Comparison of ENCODE assay signal across 7 mouse cellular contexts in the genomic region with DNA sequence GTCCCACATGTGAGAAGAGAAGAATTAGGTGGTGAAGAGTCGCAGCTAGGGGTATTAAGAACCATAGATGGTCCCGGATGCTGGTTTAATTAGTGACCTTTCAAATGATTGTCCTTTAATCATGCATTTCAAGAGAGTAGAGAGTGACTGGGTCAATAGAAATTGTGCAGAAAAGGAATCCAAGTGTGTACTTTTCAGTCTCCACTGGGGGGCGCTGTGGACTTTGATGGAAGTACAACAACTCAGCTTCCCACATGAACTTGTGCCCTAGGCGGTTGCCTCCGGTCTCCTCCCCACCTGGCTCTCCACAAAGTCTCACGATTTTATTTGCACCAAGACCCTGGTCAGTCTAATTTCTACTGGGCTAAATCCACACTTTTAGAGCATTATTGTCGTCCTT.
DNase-seq lines count a peak whose midpoint lies in the region; ATAC-seq and TF ChIP-seq lines count a peak whose summit lies in the region.

No protein-coding gene starts in this region.

- H3K4me3 ChIP-seq in embryonic facial prominence, embryonic 10.5 days = no peak overlapping the region
- no peak overlapping the region for H3K4me3 ChIP-seq in liver, postnatal 0 days (ENCODE audit: low read depth, low read length)

- peak; percentile 55 for DNase-seq in urinary bladder, postnatal 14 days (ENCODE audit: low spot score)
- no peak for DNase-seq in urinary bladder, adult 18-20 months (ENCODE audit: low spot score in 2 of 2)
- peak; percentile 87 for DNase-seq in adrenal gland, postnatal 10 days
- DNase-seq in embryonic facial prominence, embryonic 10.5 days (ENCODE audit: low spot score) = peak; percentile 67
- peak; percentile 89 for DNase-seq in kidney, postnatal 10 days
- peak; percentile 74 for DNase-seq in liver, postnatal 0 days
- DNase-seq in spleen, postnatal 4 days (ENCODE audit: low spot score in 2 of 2) = peak; percentile 26 to 77

- H3K36me3 ChIP-seq in embryonic facial prominence, embryonic 10.5 days (replicated peaks) = no peaks in the 10 kb centered on the region
- H3K36me3 ChIP-seq in liver, postnatal 0 days (replicated peaks; ENCODE audit: insufficient read depth, low read length) = no peaks in the 10 kb centered on the region

- TF ChIP-seq CTCF in liver, postnatal 0 days (IDR thresholded peaks at IDR 0.05; ENCODE audit: low read depth) = peak; percentile 58

- WGBS in embryonic facial prominence, embryonic 10.5 days = 45% methylated on average over 7 of the region's 7 CpGs
- 33% methylated on average over 7 of the region's 7 CpGs for WGBS in liver, postnatal 0 days (ENCODE audit: insufficient replicate concordance)

- no peak overlapping the region for H3K4me2 ChIP-seq in liver, postnatal 0 days (ENCODE audit: low read depth, low read length)

- TF ChIP-seq EP300 in liver, postnatal 0 days (IDR thresholded peaks at IDR 0.05; ENCODE audit: low read depth) = no peak

- no peak overlapping the region for H3K9ac ChIP-seq in liver, postnatal 0 days (replicated peaks)

- H3K9me3 ChIP-seq in embryonic facial prominence, embryonic 10.5 days = no peaks in the 10 kb centered on the region
- no peaks in the 10 kb centered on the region for H3K9me3 ChIP-seq in liver, postnatal 0 days (ENCODE audit: low read length)

- no peak for ATAC-seq in liver, postnatal 0 days

- no peaks in the 10 kb centered on the region for H3K27me3 ChIP-seq in embryonic facial prominence, embryonic 10.5 days (replicated peaks; ENCODE audit: low read depth, poor library complexity, severe bottlenecking)
- no peaks in the 10 kb centered on the region for H3K27me3 ChIP-seq in liver, postnatal 0 days (ENCODE audit: insufficient read depth, low read length)

- H3K27ac ChIP-seq in embryonic facial prominence, embryonic 10.5 days (replicated peaks) = no peak overlapping the region
- H3K27ac ChIP-seq in liver, postnatal 0 days (ENCODE audit: low read depth) = no peak overlapping the region

- no peaks in the 10 kb centered on the region for H3K4me1 ChIP-seq in embryonic facial prominence, embryonic 10.5 days
- no peaks in the 10 kb centered on the region for H3K4me1 ChIP-seq in liver, postnatal 0 days (ENCODE audit: insufficient read depth)

Comparison
In these comparisons a context has a peak if more than half of its experiments do, and no peak if none do; other contexts are left out.
1. DNase-seq: peak in urinary bladder, postnatal 14 days (single experiment), adrenal gland, postnatal 10 days (single experiment), embryonic facial prominence, embryonic 10.5 days (single experiment), kidney, postnatal 10 days (single experiment), liver, postnatal 0 days (single experiment) and spleen, postnatal 4 days (2 of 2); none in urinary bladder, adult 18-20 months (0 of 2).